Mouse (Mus musculus): ENCODE data around the gene Abcg8.
A peak's percentile ranks its signal among the peaks of the same experiment; 100 is the strongest.

The Abcg8 gene

DNA sequence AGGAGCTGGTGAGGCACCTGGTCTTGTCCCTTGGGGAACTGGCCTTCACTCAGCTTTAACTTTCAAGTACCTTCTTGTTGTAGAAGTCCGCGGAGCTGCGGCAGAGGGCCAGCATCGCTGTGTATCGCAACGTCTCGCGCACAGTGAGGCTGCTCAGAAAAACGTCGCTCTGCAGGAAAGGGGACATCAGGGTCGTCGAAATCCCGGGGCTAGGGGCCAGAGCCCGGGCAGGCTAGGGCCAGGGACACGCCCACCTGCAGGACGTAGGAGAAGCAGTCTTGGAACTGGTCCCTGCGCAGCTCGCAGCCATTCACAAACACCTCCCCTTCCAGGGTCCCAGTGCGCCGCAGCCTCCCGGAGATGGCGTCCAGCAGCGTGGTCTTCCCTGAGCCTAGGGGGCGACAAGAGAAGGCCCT, at the start of gene Abcg8:
TSS of gene Abcg8 (plus strand) at position 352 of the 416 bp plus-strand sequence.
- DNase-seq (ENCODE audit: low read depth, low spot score), result no peak

DNA sequence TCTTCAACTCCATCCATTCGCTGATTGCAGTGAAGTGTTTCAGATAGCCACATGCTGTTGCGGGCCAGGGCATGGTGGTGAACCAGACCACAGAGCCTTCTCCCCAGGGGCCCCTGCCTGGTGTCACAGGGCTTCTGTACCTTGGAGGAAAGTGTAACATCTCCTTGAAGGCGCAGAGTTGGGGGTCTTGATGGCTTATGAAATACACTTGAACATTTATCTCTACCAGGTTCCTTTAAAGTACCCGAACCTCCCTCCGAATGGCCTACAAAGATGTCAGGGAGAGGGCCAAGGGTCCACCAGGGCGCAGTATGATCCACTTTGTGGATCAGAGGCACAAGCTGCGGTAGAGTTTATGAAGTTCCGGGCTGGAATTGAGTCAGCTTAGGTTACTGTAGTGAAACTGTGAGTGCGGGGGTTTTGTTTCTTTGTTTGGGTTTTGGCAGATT, 49.2 kb upstream of the Abcg8 start:
- peak; percentile 4 for DNase-seq (ENCODE audit: low read depth, low spot score)

DNA sequence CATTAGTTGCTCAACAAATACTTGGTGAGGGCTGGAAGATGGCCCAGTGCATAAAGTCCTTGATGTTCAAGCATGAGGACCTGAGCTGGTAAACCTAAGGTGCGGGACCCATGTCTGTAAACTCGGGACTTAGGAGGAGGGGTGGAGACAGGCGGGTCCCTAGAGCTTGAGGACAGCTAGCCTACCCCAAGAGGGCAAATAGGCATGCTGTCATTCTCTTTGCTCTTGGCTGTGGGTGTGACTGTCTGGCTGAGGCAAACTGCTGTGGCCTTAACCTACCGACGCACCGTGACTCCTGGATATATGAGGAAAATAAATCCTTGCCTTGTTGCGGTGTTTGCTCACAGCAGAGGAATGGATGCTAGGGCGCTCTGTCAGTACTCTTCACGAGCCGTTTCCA, 48.4 kb upstream of the Abcg8 start:
- DNase-seq (ENCODE audit: low read depth, low spot score), result no peak

DNA sequence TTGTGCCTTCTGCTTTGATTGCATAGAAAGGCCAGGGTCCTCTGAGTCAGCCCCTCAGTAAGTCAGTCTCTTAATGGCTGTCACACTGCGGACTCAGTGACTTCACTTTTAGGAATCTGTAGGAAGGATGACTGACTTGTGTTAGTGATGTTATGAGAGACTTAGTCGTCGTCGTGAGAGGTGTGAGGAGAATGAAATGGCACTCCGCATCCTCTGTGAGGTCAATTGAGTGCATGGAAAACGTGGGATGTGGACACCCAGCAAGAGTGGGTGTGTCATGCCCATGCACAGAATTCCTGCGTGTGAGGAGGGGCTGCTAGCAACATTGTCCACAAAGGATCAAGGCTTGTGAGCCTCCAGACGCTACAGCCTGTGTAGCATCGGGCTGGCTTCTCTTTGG, 47.5 kb upstream of the Abcg8 start:
- DNase-seq (ENCODE audit: low read depth, low spot score), result no peak

DNA sequence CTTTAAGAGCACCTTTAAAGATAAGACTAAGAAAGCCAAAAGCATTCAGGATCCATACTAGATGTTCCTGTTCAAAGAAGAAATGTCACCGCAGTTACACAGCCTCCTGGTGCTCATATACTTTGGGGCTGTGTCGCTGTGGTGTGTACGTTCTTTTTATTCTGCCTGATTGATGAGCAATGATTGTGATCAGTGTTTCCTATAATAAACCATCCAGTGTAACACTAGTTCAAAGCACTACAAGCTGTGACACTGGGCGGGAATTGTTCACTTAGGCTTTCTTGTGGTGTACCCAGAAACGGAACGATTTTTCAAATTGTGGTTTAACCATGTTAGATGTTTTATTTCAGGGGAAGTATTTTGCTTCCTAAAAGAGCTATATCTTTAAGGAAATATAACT, 44.3 kb upstream of the Abcg8 start:
- no peak for DNase-seq (ENCODE audit: low read depth, low spot score)

DNA sequence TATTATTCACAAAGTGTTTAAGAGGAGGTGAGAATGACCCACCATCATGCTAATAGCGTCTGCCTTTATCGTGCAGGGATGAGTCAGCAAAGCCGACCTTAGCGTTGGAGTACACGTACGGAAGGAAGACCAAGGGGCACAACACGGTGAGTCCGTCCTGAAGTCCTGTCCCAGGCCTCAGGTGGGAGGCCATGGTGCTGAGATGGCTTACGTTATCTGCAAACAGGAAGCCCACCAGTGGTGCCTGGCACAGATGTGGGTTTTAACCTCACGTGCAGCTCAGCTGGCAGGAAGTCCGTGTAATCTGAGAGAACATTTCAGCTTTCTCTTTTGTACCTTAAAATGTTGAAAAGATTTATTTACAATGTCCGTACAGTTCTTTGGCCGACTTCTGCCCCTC, 42.7 kb upstream of the Abcg8 start:
- no peak for DNase-seq (ENCODE audit: low read depth, low spot score)

DNA sequence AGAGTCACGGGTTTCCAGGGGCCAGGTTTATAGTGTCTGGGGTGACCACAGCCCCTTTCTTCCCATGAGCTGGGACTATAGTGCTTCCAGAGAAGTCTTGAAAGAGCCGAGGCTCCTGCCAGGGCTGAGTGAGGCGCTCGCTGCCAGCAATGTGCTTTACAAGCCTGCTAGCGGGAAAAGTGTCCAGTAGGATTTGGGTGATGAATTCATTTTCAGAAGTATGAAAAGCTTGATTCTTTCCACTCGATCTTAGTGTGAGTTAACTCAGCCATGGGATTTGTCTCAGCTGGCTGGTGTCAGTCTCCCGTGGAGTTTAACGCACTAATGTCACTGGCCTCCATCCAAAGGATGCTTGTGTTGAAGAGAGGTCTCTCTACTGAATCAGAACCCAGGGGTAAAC, 39.8 kb upstream of the Abcg8 start:
- no peak for DNase-seq (ENCODE audit: low read depth, low spot score)

DNA sequence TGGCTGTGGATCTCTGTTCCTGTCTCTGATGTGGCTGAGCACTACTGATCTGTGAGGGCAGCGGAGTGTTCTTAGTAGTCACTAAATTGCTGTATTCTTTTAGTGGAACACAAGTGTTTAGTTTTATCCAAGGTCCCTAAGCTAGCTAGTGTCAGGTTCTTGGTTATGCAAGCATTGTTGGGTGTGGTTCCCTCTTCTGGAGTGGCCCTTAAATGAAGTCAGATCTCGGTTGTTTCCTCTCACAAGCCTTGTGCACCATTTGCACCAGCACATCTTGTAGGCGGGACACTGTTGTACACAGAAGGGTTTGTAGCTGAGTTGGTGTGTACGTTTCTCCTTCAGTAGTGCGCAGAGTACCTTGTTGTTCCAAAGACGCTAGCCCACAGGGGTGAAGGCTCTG, 38.1 kb upstream of the Abcg8 start:
- no peak for DNase-seq (ENCODE audit: low read depth, low spot score)

DNA sequence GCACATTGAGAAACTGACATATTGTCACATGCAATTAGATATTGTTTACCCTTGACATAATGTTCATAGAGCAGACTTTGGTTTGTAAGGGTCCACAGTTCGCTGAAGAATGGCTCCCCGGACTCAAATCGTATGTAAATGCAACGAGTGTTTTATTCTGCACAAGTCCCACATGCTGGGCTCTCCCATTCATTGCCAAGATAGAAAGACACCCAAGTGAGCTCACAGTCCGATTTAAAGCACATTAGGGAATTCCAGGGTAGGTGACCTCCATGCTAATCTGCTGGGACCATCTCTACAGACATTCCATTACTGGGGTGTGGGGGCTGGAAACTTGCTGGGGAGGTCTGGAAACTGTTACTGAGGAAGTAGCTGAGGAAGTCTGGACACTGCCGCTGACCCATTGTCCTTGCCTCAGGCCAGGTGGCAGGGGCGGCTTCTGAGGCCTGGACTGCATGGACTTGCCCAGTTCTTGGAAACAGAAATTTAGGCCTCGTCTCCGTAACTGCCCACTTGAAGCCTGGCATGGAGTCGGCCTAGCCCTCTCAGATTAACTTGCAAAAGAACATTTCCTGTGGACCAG, 36.2 kb upstream of the Abcg8 start:
- no peak for DNase-seq (ENCODE audit: low read depth, low spot score)

DNA sequence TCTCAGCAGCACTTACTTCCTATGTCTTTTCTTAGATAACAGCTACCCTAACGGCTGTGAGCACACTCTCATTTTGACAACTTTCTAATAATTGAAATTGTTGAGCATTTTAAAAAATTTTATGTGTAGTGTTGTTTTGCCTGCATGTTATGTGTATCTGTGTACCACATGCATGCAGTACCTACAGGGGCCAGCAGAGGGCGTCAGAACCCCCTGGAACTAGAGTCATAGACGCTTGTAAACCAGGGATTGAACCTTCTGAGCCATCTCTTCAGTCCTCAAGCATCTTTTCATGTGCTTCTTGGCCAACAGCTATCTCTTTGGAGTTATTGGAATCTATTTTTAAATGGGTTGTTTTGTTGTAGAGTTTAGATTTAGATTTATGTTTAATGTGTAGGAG, 34.2 kb upstream of the Abcg8 start:
- no peak for DNase-seq (ENCODE audit: low read depth, low spot score)

DNA sequence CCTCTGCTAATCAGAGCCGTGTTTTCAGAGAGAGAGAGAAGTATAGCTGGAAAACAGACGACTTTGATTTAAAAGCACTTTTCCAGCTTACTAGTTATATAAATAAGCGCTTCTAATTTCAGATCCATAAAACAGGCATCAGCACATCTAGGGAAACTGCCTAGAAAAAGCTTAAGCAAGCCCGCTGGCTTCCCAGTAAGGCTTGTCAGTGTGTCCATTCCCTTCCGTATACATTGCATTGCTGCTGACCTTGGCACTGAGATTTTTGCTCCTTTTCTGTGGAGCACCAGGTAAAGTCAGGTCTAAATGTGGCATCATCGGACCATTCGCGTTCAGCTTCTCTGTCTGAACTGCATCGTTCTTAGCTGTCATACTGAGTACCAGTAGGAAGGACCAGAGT, 33.8 kb upstream of the Abcg8 start:
- no peak for DNase-seq (ENCODE audit: low read depth, low spot score)

DNA sequence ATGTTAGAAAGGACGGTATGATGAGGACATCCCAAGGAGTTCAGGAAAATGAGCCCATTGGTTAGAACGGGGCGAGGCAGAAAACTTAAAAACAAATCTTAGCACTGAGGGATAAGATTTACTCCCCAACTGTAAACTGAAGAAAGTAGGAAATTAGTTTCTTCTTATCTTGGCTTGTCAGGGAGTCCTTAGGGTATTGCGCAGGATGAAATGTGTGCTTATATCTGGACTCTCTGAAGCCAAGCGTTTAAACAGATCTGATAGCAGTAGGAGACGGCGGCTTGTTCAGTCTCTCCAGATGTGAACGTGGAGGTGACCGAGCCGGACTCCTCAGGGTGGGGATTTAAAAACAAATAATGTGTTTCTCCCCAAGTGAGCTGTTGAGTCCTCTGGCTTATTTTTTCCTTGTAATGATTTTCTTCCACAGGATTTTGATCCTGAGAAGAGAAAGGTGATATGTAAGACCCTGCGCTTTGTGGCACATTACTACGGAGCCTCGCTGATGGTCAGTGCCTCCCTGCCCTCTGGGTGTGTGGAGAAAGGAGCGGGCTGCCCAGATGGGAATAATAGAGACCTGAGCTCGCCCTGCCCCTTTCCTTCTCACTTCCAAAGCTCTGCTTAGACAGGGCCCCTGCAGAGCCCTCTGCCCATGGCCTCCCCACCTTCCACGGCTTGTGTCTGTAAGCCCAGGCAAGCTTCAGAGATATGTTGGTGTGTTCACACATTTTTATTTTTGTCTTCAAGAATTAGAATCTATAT, 31.6 kb upstream of the Abcg8 start:
- no peak for DNase-seq (ENCODE audit: low read depth, low spot score)

DNA sequence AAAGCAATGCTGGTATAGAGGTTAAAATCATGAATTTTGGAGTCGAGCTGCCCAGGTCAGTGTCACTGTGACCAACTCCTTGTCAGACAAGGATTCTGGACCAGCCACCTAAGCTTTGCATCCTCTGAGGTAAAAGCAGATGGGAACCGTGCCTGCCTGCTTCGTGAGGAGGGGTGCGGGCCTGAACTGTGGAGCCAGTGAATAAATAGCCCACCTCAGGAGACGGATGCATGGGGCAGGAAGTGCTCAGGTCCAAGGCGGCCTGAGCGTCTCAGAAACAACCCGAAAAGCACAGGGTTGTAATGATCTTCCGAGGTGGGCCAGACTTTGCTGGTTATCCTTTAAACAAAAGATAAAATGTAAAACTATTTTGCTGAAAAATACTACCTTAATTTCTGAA, 31.0 kb upstream of the Abcg8 start:
- DNase-seq (ENCODE audit: low read depth, low spot score), result no peak

DNA sequence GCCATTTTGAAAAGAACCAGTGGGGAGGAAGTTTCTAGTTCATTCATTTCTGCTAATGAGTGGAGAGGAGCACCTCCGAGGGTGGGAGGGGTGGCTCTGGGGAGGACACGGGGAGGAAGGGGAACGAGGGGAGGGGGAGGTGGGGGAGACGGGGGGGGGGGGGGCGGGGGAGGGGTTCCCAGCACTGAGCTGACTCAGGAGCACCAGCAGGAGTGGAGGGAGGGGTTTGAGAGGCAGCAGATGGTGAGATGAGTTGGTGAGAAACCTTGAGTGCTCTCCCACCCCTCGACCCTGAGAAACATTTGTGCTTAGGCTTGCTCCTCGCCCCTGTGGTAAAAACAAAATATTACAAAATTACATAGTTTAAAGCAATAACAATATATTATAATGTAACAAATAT, 30.2 kb upstream of the Abcg8 start:
- DNase-seq (ENCODE audit: low read depth, low spot score), result no peak

DNA sequence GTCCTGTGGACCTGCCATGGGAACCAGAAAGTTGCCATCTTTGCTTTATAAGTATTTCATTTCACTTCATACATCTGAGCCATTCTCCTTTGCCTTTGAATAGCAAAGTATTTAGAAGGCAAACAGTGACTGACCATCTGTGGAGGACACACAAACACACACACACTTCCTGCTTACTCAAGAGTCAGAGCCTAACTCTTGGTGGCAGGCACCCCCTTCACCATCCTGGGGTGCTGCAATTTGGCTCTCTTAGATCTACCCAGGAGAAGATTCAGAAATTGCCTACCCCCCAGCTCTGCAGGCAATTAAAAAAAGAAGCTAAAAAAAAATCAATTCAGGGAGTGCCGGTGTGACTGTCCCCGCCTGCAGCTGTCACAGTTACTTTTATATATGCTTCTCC, 29.6 kb upstream of the Abcg8 start:
- no peak for DNase-seq (ENCODE audit: low read depth, low spot score)

DNA sequence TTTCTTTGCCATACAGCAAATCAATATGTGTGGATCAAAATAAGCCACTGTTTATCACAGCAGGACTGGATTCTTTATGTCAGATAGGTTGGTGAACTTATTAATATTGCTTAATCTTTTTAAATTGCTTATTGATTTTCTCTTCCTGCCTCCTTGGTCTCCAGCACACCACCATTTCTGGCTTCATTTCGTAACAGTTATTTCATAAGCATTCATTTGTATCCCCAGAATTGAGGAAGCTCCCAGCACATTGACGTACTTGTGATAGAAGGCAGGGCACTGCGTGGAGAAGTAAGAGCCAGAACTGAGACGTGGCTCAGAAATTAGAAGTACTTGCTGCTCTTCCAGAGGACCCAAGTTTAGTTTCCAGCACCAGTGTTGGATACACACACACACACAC, 28.5 kb upstream of the Abcg8 start:
- no peak for DNase-seq (ENCODE audit: low read depth, low spot score)

DNA sequence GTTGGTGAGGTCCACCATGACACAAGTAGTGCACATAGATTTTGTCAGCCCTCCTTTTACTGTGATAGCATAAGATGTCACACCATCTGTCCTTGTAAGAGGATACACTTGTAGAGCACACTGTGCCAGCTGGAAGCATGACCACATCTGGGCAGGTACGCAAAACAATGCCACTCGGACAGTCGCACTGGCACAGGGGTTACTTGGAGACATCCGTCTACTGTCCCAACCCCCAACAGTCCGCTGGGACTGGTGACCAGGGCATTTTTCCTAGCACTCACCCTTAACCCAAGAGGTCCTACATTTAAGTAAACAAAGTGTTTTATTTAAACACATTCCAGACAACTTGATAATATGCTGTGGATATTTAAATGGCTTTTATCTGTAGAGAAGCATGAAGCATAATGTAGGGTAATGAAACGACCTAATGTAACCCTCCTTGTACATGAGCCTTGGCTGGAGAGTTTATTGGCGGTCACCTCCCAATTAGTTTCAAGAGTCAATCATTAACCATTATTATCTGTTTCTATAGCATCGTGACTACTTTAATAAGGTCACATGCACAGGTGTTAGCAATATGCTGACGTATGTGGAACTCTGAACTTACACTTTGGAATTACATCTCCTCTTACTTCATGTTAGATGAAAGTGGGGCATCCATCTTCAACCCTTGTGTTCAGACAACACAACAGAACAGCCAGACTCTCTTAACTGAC, 25.6 kb upstream of the Abcg8 start:
- no peak for DNase-seq (ENCODE audit: low read depth, low spot score)

DNA sequence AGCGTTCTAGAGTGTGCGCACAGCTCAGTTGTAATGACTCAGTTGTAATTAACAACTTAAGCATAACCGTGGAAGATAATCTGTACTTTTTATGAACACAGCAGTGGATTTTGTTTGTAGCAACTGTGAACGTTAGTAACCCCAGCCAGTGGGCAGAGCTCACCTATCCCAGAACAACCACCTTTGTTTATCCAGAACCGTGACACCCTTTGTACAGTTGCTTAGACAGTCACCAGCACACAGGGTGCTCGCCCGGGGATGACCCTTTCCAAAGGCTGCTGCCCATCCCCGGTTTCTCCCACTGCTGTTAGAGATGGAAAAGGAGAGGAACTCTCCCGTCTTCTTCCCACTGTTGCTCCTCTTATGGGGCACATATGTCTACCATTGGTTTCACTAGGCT, 22.6 kb upstream of the Abcg8 start:
- DNase-seq (ENCODE audit: low read depth, low spot score), result no peak

DNA sequence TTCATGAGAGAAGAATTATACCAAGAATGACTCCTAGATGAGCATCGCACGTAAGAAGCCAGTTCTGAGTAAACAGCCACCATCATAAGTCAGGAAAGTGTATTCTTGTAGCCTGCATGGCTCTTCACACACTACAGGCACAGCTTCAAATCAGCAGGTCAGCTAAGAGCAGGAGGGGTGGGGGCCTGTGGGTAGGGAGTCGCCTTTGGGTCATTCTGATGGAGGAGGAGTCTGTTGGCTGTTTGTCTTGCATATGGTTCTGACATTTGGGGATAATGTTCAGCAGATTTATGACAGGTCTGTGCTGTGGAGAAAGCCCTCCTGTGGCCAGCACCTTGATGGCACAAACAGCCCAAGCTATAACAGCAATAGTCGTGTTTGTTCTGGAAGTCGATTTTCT, 19.9 kb upstream of the Abcg8 start:
- DNase-seq (ENCODE audit: low read depth, low spot score), result no peak

DNA sequence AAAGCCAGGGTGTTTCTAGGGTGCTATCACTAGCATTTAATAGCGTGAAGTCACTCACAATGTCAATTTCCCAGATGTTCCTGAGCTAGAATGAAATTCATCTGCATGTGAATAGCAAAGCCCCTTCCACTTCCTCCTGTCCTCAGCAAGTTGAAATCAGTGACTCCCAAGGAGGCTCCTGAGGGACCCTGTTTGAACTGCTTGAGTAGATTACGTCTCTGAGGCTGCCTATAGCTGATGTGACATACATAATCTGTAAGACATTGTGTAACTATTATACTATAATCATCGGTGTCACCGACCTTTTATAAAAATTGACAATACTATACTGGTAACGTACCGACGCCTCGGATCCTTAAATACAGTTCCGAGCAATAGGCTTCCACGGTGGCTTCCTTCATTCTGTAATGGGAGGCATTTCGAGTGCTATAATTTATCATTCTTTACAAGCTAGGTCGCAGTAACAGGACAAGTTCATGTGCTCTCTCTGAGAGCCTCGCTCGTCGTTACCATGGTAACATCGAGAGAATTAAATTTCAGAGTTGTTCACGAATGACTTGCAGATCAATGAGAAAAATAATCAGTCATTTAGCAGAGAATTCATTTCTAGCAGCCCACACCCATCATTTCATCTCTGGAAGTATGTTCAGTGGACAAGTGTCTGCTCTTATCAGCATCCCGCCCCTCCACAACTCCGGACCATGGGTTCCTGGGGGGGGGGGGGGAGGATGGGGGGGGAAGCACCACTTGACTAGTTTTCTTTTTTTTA, 19.3 kb upstream of the Abcg8 start:
- DNase-seq (ENCODE audit: low read depth, low spot score), result no peak

DNA sequence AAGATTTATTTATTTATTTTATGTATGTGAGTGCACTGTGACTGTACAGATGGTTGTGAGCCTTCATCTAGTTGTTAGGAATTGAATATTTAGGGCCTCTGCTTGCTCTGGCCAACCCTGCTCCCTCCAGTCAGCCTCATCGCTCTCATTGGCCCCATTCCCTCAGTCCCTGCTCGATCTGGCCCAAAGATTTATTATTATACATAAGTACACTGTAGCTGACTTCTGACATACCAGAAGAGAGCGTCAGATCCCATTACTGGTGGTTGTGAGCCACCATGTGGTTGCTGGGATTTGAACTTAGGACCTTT, 18.7 kb upstream of the Abcg8 start:
- no peak for DNase-seq (ENCODE audit: low read depth, low spot score)

DNA sequence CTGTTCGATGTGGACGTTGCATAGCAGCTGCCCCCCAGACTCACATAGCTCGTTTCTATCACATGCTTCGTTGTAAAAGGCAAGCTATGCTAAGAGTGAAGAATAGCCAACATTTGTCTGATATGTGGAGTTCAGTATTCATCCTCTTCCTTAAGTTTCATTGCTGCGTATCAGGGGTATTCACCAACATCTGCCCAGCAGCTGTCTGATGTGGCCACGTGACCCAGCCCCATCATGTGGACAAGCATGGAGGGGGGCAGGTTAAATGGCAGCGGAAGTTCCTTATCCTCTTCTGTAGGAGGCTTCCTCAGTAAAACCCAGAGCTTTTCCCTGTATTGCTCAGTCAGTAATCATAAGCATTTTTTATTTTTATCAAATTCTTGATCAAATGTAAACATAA, 18.3 kb upstream of the Abcg8 start:
- no peak for DNase-seq (ENCODE audit: low read depth, low spot score)

Data from retina, adult 2 months (tissue).